Mouse (Mus musculus) bone marrow macrophage, adult 2 months (primary cell): ENCODE measurements around the gene Pld5. TPM values are rescaled to one million over a fixed set of nuclear protein-coding genes. Genes with fewer than 3 reads are reported as not detected.

Source experiments
- H3K27ac ChIP-seq: 2 replicates; pipeline ENCODE4 v1.5.1; 2012; ENCODE audit warnings: low read depth, low read length; ENCODE audit not compliant: insufficient read depth
- H3K4me1 ChIP-seq: 2 replicates; pipeline ENCODE4 v1.6.1; 2012; ENCODE audit warnings: low read length; ENCODE audit not compliant: control insufficient read depth, insufficient read depth
- H3K4me3 ChIP-seq: 2 replicates; pipeline ENCODE4 v1.5.1; 2012; ENCODE audit warnings: mild to moderate bottlenecking, low read length, moderate library complexity; ENCODE audit not compliant: insufficient read depth
- CTCF ChIP-seq: IDR thresholded peaks from 2 replicates; pipeline ENCODE4 v1.5.1; 2012; ENCODE audit warnings: low read depth, mild to moderate bottlenecking, low read length, moderate library complexity
- POLR2A ChIP-seq: IDR thresholded peaks from 2 replicates; pipeline ENCODE4 v1.6.1; 2012; ENCODE audit warnings: mild to moderate bottlenecking, low read depth, low read length, borderline replicate concordance
- polyA plus RNA-seq: library from polyadenylated mRNA; stranded (reverse); fragments of >200 nt; gene quantifications from 2 replicates; pipeline ENCODE4 v1.2.4, GENCODE M21; 2012; ENCODE audit not compliant: missing spikeins, insufficient read depth, insufficient read length

Pld5 gene
- polyA plus RNA-seq, 1 experiment = not detected

DNA sequence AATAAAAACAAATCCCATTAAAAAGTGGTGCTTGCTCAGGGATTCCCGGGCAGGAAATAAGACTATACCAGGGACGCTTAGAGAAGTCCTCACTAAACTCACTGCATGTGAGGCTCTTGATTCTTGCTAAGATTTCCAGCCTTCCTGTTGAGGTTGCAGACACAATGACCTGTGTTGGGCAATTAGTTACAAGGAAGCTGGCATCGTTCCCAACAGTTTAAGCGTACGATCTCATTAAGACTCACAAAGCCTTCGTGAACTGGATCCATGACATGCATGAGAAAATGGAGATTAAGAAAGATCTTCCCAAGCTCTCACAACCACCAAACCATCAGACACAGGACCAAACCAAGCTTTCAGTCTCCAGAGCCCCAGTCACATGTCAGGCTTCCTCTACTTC is 91.1 kb downstream of the Pld5 start:
- Histone ChIP-seq H3K4me1 (no peaks in the 10 kb centered on the region), H3K4me3 (no peak overlapping the region), H3K27ac (no peak overlapping the region)
- TF ChIP-seq POLR2A (no peak), CTCF (no peak)

DNA sequence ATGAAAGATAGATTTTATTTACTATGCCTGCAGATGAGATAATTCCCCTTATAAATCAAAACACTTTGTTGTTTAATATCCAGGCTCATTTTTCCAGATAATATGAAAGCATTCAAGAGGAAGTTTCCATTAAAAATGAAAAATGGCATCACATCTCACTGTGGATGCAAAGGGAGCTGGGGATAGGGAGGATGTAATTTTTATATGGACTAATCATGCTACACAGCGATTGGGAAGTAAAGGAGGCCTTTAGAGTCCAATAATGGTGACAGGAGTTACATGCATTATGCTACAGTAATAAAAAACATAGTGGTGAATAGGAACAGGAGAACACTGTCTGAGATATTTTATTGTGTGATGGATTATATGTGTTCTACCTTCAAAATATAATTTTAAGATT is 100.1 kb downstream of the Pld5 start:
- no peak overlapping the region for H3K27ac ChIP-seq
- no peak overlapping the region for H3K4me3 ChIP-seq
- TF ChIP-seq POLR2A (no peak), CTCF (no peak)

DNA sequence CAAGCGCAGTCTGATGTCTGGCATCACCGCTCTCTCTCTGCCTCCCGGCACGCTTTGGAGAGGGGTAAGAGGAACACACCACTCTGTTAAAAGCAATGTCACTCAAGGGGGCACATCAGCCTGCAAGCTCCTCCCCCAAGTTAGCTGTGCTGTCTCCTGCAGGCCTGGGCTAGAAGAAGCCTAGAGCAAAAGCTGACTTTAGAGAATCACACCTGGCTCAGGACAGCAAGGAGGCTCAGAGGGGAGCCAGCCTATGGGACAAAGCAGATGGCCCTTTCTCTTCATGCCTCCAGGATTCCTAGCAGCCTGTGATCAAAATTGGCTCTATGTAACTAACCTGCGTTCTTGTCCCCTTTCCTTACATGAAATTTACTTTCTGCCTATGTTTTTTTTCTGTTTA is 107.3 kb downstream of the Pld5 start:
- Histone ChIP-seq H3K4me1 (no peaks in the 10 kb centered on the region), H3K4me3 (no peak overlapping the region), H3K27ac (no peak overlapping the region)
- TF ChIP-seq CTCF (no peak), POLR2A (no peak)

More for the DNA sequence above, 100.1 kb downstream of the Pld5 start:
- no peaks in the 10 kb centered on the region for H3K4me1 ChIP-seq

DNA sequence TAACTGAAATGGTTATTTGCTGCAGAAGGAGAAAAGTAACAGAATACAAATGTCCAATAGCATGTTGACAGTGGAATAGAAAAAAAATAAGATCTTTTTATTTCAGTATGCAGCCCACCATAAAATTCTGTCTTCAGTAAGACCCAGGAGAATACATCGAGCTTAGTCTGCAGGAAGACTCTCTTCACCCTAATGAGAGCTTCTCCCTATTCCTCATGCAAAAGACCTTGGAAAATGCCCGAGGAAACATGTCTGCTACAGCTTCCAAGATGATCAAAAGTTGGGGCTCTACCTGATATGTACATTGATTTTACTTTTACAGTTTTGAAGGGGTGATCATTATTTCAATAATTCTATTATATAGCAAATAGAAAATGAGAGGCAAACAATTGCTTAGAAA is 108.0 kb downstream of the Pld5 start:
- Histone ChIP-seq H3K4me1 (no peaks in the 10 kb centered on the region), H3K27ac (no peak overlapping the region), H3K4me3 (no peak overlapping the region)
- TF ChIP-seq POLR2A = no peak
- TF ChIP-seq CTCF = no peak

DNA sequence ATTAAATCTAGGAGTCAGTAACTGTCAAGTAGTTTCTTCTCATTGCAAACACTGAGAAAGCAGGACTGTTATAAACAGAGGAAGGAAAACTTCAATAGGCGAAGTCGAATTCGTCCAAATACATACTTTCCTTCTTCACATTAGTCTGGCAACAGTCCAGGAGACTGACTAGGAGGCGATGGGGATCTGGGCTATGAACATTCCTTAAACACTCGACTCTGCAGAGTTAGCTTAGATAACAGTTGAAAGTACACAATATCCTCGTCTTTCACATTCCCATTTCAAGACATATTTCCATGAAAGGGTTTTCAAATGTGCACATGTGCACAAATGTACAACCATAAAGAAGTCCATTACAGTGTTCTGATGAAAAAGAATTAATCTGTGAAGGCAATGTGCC is 129.8 kb downstream of the Pld5 start:
- Histone ChIP-seq H3K4me3 (no peak overlapping the region), H3K27ac (no peak overlapping the region), H3K4me1 (no peaks in the 10 kb centered on the region)
- TF ChIP-seq CTCF (no peak), POLR2A (no peak)

DNA sequence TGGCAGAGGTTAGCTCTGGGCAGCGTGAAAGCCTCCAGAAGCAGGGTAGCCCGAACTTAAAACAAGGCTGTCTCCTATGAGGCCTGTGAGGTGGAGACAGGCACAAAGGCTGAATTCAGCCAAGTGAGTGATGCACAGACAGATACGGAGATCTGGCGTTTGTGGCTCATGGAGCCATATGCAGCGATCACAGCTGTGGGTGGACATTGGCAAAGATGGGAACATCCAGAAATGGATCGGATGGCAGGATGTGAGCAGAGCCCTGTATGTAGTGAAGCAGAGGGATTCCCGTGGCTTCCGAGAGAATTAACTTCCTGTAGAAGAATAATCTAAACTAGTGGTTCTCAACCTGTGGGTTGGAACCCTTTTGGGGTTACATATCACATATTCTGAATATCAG is 140.7 kb downstream of the Pld5 start:
- no peaks in the 10 kb centered on the region for H3K4me1 ChIP-seq
- no peak overlapping the region for H3K27ac ChIP-seq
- no peak overlapping the region for H3K4me3 ChIP-seq
- no peak for TF ChIP-seq CTCF
- no peak for TF ChIP-seq POLR2A

DNA sequence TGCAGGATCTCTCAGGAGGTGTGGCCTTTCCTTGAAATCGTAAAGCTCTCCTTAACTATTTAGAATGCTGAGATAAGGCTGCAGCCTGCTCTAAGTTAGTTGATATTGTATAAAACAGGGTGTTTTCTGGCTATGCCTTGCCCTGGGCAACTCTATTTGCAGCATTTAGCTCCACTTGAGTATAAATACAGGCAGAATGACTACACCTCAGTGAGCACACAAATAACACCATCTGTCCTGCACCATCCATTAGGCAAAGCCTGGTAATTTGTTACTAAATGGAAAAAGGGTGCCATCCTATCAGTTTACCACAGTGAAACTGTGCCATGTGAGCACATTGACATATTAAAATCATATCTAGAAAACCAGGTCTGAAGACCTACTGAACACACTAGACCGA is 149.3 kb downstream of the Pld5 start:
- Histone ChIP-seq H3K4me3 (no peak overlapping the region), H3K4me1 (no peaks in the 10 kb centered on the region), H3K27ac (no peak overlapping the region)
- TF ChIP-seq CTCF (no peak), POLR2A (no peak)

DNA sequence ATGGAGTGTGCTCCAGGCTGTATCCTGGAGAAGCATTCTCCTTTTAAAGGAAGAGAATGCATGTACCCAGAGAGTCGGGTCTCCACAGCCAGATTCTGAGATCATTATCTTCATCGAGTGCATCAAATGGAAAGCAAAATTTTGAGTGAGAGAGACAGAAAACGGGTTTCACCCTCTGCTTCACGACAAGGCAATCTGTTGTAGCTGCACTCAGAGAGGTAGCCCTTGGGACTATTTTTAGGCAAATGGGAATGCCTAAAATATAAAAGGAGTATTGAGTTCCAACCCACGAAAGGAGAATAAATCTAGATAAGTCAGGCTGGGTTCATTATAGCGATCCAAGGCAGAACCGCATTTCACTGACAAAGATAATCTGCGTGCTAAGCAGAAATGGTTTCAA is 150.7 kb downstream of the Pld5 start:
- TF ChIP-seq POLR2A = no peak
- TF ChIP-seq CTCF = no peak
- no peaks in the 10 kb centered on the region for H3K4me1 ChIP-seq
- H3K27ac ChIP-seq = no peak overlapping the region
- no peak overlapping the region for H3K4me3 ChIP-seq

DNA sequence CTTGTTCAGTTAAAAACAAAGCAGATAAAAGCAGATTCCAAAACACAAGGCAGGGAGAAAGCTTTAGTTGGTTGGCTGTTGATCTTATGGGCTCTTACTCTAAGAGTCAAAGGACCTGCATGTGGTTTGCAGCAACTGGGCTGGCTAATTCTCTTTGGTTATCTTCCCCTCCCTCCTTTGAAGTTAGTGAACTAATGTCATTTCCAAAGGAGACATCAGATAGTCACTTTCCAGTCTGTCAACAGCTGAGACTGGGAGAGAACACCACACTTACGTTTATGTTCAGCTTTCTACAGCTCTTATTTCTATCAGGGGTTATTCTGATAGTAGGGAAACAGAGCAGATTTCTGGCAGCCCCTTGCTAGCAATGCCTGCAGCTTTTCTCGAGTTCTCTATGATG is 151.3 kb downstream of the Pld5 start:
- no peak overlapping the region for H3K27ac ChIP-seq
- H3K4me1 ChIP-seq = no peaks in the 10 kb centered on the region
- no peak overlapping the region for H3K4me3 ChIP-seq
- TF ChIP-seq POLR2A (no peak), CTCF (no peak)

DNA sequence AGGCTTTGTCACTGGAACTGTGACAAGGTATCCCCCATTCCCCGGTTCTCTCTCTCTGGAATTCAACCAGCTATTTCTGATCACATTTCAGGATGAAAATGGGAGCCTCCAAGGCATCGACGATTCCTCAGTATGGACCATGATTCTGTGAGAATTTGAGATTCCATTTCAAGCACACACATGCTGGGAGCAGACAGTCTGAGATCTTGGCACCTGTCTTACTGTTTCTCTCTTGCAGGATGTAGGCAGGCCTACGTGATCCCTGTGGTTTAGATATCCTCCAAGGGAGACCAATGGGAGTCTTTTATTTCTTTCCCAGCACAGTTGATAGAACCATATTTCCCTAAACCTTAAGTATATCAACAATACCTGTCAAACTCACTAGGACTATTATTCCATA is 159.5 kb downstream of the Pld5 start:
- Histone ChIP-seq H3K4me3 (no peak overlapping the region), H3K4me1 (no peaks in the 10 kb centered on the region), H3K27ac (no peak overlapping the region)
- TF ChIP-seq POLR2A (no peak), CTCF (no peak)

DNA sequence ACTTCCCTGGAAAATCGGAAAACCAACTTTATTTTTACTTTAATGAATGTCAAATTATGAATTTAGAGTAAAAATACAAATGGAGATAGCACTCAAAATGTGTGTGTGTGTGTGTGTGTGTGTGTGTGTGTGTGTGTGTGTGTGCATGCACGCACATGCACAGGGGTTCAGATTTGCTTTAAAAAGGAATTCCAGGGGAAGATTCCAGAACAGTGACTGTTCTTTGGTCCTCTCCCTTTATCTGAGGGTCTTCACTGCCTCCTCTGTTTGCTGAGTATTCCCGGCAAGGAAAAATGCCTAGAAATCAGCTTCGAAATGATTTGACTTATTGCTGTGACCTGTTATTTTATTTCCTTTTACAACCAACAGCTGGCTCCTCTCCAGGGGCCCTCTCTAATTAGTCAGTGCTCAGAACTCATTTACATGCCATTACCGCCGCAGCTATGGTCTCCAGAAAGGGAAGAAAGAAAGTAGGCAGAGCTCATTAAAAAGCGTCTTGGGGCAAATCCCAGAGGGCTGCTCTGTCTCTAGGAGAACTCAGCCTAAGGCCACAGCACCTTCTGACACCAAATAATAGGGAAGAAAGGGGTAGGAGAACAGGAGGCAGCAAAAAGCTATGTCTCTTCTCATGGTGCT is 176.3 kb downstream of the Pld5 start:
- no peaks in the 10 kb centered on the region for H3K4me1 ChIP-seq
- no peak overlapping the region for H3K4me3 ChIP-seq
- H3K27ac ChIP-seq = no peak overlapping the region
- TF ChIP-seq CTCF (no peak), POLR2A (no peak)

DNA sequence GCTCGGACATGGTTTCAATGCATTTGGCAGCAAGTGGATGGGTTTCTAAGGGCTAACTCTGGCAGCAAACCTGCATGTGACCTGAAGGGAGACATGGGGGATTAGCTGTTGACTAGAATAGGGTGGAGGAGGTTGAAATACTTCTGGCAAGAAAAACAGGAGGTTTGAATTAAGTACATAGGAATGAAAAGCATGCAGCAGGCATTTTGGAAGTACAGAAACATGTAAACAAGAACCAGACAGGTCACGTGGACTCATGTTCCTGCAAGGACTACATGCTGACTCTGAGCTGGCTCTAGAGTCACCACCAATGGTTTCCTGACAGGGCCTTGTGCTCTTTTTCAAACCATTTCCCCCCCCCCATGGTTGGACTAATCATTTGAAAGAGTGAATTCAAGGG is 183.0 kb downstream of the Pld5 start:
- H3K4me1 ChIP-seq = no peaks in the 10 kb centered on the region
- no peak overlapping the region for H3K4me3 ChIP-seq
- no peak for TF ChIP-seq CTCF
- no peak for TF ChIP-seq POLR2A
- H3K27ac ChIP-seq = no peak overlapping the region
